Mouse (Mus musculus) kidney, adult 2 months (tissue): ENCODE data around the gene Galnt9.

Experiments used
- CTCF ChIP-seq: fragments of 200-500 bp; conservative IDR thresholded peaks from 2 replicates; pipeline ENCODE4 v1.5.1; 2011; ENCODE audit warnings: low read depth, mild to moderate bottlenecking, control low read depth, low read length, moderate library complexity, mixed read lengths; ENCODE audit not compliant: insufficient read depth, insufficient read length
- POLR2A ChIP-seq: fragments of 200-500 bp; IDR thresholded peaks from one replicate; pipeline ENCODE4 v1.6.1; 2011; ENCODE audit warnings: low read depth, low read length, control low read depth

DNA sequence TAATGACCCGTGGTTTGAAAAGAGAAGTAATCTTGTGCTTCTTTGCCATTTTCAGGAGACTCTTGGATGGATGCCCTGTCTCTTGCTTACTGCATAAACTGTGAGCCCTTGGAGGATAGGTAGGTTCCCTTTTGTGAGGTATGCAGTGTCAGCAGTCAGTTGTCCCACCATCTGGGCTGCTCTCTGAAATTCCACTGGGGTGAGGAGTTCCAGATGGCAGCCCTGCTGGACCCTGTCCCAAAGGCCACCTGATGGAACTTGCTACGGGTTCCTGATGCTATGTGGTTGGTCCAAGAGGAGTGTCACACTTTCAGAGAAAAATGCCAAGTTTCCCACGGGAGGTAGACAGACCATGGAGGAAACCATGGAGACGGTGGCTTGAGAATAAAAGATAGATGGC, 27.8 kb upstream of the Galnt9 start:
- TF ChIP-seq CTCF (no peak), POLR2A (no peak)
